Mouse (Mus musculus) thymus, adult 2 months (tissue): Measurements from ENCODE around the gene Dclk1. TPM values are rescaled to one million over a fixed set of nuclear protein-coding genes. Genes with fewer than 3 reads are reported as not detected.

Source experiments
- DNase-seq: peaks from one replicate; pipeline ENCODE4 v3.0.0; 2021
- H3K27ac ChIP-seq: fragments of 200-500 bp; 2 replicates; pipeline ENCODE4 v1.5.1; 2012; ENCODE audit warnings: low read length, control low read depth; ENCODE audit not compliant: control insufficient read depth, insufficient read depth
- H3K27me3 ChIP-seq: fragments of 200-500 bp; 2 replicates; pipeline ENCODE4 v1.6.1; 2012; ENCODE audit warnings: mild to moderate bottlenecking, low read length, moderate library complexity, mixed read lengths; ENCODE audit not compliant: control insufficient read depth, insufficient read depth
- H3K36me3 ChIP-seq: fragments of 200-500 bp; 2 replicates; pipeline ENCODE4 v1.6.1; 2012; ENCODE audit warnings: mild to moderate bottlenecking, low read length, moderate library complexity; ENCODE audit not compliant: control insufficient read depth, insufficient read depth
- H3K4me1 ChIP-seq: fragments of 200-500 bp; replicated peaks from 2 replicates; pipeline ENCODE4 v1.6.1; 2012; ENCODE audit warnings: low read length; ENCODE audit not compliant: control insufficient read depth, insufficient read depth
- H3K4me3 ChIP-seq: fragments of 200-500 bp; 2 replicates; pipeline ENCODE4 v1.5.1; 2012; ENCODE audit warnings: mild to moderate bottlenecking, low read length, control low read depth, moderate library complexity; ENCODE audit not compliant: control insufficient read depth, insufficient read depth
- CTCF ChIP-seq: fragments of 200-500 bp; IDR thresholded peaks from 2 replicates; pipeline ENCODE4 v1.5.1; 2012; ENCODE audit warnings: mild to moderate bottlenecking, control low read depth, low read length, moderate library complexity, borderline replicate concordance; ENCODE audit not compliant: control insufficient read depth, poor library complexity, insufficient read depth; ENCODE audit errors: extremely low read depth
- POLR2A ChIP-seq: fragments of 200-500 bp; IDR thresholded peaks from 2 replicates; pipeline ENCODE4 v1.6.1; 2012; ENCODE audit warnings: mild to moderate bottlenecking, low read length, control low read depth, moderate library complexity; ENCODE audit not compliant: control insufficient read depth, poor library complexity, insufficient read depth; ENCODE audit errors: extremely low read depth
- WGBS: fragments of 180-500 bp; shearing (Covaris S2); methylation state at CpG from one replicate; pipeline ENCODE4 v1.1.7; 2018; 5-methylcytosine and 5-hydroxymethylcytosine counted together
- polyA plus RNA-seq: library from polyadenylated mRNA; depleted of rRNA; stranded (reverse); fragments of >200 nt; gene quantifications from 2 replicates; pipeline ENCODE4 v1.2.3, GENCODE M21; 2012; rRNA removed

The Dclk1 gene
- polyA plus RNA-seq, 1 experiment: 1.6 TPM

DNA sequence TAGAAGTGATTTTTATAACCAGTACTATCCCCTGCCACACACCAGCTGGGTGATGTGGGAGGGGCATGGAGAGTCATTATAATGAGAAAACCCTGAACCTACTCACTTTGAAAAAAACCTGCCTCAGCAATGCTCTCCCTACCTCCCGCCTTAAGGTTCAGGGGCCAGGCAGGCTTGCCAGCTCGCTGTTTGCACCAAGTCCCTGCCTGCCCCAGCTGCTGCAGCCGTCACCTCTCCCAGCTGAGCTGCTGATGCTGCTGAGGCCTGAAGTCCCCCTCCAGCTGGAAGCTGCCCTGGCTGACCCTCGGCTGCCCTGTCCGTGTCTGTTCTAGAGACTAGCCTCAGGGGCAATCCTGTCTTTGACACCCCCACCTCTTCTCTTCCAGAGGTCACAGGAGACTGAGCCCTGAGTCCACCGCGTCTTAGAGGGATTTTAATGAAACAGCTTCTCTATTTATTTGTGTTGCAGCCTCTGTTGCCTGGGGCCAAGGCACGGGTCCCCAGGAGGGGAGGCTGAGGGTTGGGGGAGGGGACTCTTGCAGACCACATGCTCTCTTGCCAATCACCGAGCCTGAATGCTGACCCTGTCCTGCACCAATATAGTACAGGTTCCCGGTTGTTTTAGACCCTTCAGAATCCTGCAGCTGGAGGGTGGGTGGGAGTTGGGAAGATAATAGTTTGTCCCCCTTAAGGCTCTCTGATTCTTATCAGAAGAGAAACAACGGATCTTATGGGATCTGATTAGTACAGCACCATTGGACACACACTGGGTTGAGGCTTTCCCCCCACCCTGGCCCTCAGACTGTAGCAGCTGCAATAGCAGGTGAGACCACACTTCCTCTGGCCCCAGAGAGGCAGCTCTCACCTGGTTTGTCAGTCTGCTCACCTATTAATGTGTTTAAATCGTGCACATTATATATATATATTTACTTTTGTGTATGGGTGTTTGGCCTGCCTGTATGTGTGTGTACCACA is 346.1 kb downstream of the Dclk1 start:
- Histone ChIP-seq H3K36me3 (no peaks in the 10 kb centered on the region), H3K27me3 (no peaks in the 10 kb centered on the region), H3K4me3 (no peak overlapping the region), H3K27ac (no peak overlapping the region), H3K4me1 (no peaks in the 10 kb centered on the region)
- WGBS: 79% methylated on average over 12 of the region's 12 CpGs
- TF ChIP-seq CTCF: no peak
- TF ChIP-seq POLR2A: no peak
- no peak for DNase-seq

Other genes starting within 250 kb of the Dclk1 start
- 0.94 TPM in 1 of 2 replicates, not detected in the other for gene Ccna1, start 186.9 kb upstream of the Dclk1 start, polyA plus RNA-seq
- 9.0 and 9.5 TPM in 2 replicates for gene Spg20, start 130.3 kb upstream of the Dclk1 start, polyA plus RNA-seq
- not detected in 2 replicates for gene Ccdc169, start 105.0 kb upstream of the Dclk1 start, polyA plus RNA-seq
- 0.15 TPM in 1 of 2 replicates, not detected in the other for gene Sohlh2, start 60.3 kb upstream of the Dclk1 start, polyA plus RNA-seq
- gene Gm21954, start 229.8 kb downstream of the Dclk1 start, polyA plus RNA-seq: not detected in 2 replicates